Mouse (Mus musculus) right cerebral cortex, postnatal 25 days (tissue): ENCODE data around the gene Pter.

Experiments
- DNase-seq: peaks from one replicate; pipeline ENCODE4 v3.0.0; 2022

Pter gene

DNA sequence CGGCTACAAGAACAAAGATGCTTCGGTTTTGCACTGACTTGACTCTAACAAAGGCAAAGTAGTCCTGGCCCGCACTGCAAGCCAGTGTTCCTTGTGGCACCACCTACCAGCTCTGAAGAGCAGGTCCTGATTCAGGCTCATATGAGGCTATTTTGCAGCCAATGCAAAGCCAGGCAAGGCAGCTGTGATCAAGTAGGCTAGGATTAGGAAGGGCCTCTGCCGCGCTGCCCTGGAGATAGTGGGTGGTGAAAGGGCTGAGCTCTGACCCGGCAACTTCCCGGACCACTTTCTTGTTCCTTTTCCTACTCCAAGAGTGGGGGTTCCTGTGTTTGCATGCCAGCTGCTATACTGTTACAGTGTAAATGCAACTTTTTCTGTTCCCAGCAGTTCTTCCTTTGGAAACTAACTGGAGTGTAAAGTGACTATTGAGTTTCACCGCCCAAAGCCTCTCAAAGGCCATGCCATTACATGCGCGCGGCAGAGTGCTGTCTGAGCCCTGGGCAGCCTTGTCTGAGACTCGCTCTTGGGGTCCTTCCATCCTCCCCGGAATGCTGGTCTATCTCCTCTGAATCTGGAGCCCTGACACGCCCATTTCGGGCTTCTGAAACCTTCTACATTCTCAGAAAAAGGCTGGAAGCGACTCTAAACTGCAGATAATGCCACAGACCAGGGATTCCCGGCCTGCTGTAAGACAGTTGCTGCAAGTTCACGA lies 85.6 kb downstream of the Pter start:
- peak; percentile 31 for DNase-seq

DNA sequence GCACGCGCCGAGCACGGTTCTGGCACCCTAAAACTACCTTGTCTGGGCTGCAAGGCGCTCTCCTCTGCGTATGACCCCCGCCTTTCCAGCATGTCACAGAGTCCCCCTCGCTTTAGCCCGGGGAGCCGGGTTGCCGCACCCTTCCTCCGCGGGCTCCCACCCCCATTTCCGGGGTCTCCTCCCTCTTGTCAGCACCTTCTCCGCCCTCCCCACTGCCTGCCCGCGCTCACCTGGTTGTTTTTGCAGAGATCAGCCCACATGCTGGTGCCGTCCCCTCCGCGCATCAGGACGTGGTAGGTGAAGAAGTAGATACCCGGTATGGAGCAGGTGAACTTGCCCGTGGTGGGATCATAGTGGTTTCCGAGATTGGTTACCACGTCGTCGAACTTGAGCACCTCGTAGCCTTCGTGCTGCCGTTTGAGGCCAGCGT lies 86.2 kb downstream of the Pter start:
- peak; percentile 12 for DNase-seq

DNA sequence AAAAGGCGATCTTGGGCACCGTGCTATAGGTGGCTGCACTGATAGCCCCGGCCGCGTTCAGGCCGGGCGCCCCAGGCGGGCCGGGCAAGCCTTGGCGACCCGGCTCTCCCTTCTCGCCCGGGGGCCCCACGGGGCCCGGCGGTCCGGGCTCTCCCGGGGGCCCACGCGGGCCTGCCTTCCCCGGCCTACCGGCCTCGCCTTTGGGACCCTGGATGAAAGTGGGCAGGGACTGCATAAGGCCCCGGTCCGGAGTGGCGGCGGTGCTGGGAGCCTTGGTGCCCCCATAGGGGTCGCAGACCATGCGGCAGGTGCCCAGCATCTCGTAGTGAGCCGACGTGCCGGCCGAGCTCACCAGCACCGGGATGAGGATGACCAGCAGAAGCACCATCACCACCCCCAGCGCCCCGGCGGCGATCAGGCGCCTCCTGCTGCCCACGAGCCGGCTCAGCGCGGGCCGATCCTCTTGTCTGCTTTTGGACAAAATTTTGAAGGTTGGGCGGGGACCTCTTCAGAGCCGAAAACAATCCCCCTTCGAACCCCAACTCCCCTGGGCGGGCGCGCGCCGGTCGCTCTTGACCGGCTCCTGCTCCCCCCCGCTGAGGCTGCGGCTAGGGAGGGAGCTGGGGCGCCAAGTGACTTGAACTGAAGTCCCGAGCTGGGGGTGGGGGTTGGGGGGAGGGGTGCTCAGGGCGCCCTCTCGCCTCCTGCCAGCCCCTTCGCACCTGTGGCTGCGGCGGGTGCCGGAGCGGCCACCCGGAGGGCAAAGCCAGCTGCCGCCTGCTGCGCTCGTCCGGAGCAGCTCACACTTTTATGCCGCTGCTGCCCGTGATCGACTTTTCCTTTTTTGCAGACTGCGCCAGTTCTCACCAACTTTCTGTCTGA lies 86.9 kb downstream of the Pter start:
- peak; percentile 59 for DNase-seq

DNA sequence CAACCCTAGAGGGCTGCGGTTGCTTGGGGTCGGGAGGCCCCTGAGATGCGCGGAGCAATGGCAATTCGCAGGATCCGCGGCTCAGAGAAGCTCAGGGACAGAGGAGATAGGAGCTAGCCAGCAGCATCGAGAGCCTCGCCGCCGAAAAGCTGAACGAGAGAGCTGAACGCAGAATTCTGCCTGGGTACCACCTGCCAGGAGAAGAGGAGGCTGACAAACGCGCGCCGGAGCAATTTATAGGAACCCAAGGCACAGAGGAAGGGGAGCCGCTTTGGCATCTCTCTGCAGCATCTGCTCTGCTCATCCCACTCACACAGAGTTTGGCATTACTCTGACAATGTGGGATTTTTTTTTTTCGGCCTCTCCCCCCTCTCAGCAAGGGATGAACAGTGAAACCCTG lies 87.6 kb downstream of the Pter start, which contains the start of gene C1ql3:
C1ql3 (minus strand) TSS at position 335 of the 400 bp plus-strand sequence.
- peak; percentile 85 for DNase-seq

DNA sequence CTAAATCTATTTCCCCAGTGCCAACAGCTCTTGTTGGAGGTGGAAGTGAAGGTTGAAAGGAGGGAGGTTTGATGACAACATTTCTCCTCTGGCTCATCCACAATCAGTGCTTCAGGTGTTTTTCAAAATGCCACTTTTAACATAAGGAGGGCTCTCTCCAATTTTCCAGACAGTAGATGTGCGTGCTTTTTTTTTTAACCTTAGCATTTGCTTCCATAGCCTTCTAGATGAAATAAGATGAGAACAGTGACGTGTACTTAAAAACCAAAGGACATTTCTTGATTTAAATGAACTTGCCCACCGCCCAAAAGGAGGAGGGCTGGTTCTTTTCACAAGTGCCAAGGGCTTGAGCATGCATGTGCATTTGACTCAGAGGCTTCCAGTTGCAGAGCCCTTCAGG lies 88.1 kb downstream of the Pter start:
- no peak for DNase-seq

DNA sequence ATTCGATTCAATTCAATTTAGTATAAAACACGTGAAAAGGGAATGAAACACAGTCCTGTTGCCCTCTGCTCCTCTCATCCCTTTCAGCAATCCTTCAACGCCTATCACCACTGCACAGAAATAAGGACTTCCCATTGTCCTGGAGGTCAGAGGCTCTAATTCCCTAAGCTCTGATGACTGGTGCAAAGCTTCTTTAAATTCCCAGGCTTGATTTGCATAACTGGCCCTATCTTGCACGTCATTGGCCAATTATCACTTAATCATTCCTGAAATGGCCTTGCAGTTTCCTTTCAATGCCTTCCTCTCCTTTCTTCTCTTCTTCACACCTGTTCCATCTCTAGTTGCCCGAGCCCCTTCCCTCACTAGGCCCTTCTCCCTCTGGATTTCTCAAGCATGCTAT lies 94.5 kb downstream of the Pter start:
- DNase-seq = no peak

DNA sequence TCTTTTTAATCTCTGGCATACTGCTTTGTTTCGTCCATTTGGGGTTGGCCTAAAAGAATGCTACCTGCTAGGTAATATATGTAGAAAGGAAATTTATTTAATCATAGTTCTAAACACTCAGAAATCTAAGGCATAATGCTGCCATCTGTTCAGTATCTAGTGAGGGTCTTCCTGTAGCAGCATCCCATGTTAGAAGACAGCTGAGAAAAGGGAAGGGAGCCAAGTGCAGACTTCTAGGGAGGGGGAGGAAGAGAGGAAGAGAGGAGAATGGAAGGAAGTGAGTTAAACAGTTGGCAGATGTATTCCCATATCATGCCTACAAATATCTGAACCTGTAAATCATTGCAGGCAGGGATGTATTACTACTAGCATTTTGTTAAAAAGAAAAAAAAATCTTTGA lies 95.0 kb downstream of the Pter start:
- DNase-seq = no peak

DNA sequence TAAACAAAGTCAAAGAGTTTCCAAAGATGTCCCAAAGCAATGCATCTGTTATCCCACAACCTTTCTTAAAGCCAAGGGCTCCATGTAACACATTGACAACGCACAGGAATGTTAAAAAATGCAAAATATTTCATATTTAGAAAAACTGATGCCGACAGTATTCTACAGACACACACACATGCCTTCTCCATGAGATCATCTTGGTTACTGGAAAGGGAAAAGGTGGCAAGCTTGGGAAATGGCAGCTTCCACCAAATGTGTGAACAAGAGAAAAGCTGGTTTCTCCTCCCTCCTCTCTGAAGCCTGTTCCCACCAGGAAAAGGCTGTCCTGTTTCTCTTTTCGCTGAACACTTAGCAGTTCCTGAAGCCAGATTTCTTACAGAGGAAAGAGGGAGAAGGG lies 114.9 kb downstream of the Pter start:
- no peak for DNase-seq

DNA sequence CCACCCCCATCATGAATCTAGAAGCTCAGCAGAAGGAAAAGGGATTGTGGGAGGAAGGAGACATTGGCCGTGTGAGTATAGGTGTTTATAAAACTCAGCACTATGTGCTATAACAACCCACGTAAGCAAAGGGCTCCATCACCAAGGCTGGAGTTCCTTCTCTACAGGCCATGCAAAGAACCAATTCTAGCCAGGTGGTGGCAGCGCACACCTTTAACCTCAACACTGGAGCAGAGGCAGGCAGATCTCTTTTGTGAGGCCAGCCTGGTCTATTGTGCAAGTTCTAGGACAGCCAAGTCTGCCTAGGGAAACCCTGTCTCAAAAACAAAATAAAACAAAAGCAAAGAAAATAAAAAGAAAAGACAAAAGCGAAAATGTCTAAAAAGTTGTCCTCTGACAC lies 115.9 kb downstream of the Pter start:
- DNase-seq = no peak

DNA sequence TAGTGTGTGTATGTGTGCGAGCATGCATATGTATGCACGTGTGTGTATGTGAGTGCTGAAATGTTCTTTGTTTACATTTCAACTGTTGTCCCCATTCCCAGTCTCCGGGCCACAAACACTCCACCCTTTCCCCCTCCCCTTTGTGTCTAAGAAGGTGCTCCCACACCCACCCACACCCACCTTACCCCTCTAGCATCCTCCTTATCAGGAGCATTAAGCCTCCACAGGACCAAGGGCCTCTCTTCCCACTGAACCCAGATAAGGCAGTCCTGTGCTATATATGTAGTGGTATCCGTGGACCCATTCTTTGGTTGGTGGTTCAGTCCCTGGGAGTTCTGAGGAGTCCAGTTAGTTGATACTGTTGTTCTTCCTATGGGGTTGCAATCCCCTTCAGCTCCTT lies 120.7 kb downstream of the Pter start:
- DNase-seq = no peak

DNA sequence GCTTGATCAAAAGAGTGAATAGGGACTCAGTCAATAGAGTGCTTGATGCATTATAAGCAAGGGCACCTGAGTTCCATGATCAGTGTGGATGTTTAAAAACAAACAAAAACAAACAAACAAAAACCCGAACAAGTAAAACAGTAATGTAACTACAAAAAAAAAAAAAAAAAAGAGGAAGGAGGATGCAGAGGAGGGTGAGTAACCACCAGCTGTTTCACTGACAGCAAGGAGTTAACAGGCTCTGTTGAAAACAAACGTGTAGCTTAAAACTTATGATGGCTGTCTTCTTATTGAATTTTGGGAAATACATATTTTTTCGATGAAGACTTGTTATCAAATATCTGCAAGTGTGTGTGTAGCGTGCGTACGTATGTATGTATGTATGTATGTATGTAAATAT lies 124.8 kb downstream of the Pter start:
- DNase-seq = no peak
